Mouse (Mus musculus) CD4-positive naive resting alpha-beta T cell, adult 57 days (primary cell): ENCODE measurements around the gene Tlr2. TPM values are rescaled to one million over a fixed set of nuclear protein-coding genes. Genes with fewer than 3 reads are reported as not detected.

Experiments
- total RNA-seq: library from RNA; stranded (reverse); gene quantifications from one replicate; pipeline ENCODE4 v1.2.4, GENCODE M21; 2023

Gene Tlr2
- total RNA-seq = 2.2 TPM

GRCm38 (mm10) chr3:83841095-83841850, at the start of gene Tlr2:
TSS of gene Tlr2 (minus strand) at chr3:83841767.

Other genes starting within 250 kb of the Tlr2 start
- not detected for gene Sfrp2, start 75.4 kb downstream of the Tlr2 start, total RNA-seq
- 126 TPM for gene Tmem131l, start 198.4 kb upstream of the Tlr2 start, total RNA-seq